13 mouse cellular contexts compared by ENCODE assay signal in genomic region chr1:178952910-178953309, GRCm38 (mm10).
DNase-seq lines count a peak whose midpoint lies in the region; ATAC-seq and TF ChIP-seq lines count a peak whose summit lies in the region.
"Had no signal": no experiment of that assay in that cellular context is flagged by ENCODE, and none has a peak within 500 bp of the region (broad histone marks: within the 10 kb centered on the region; RNA-seq: fewer than 3 reads in every experiment).

No protein-coding gene starts in this region.

- H3K9ac ChIP-seq in limb, embryonic 14.5 days (ENCODE audit: low read depth, low read length, severe bottlenecking) = no peak overlapping the region; the same call in 1 of the 2 replicates
- H3K9ac ChIP-seq in neural tube, embryonic 15.5 days (replicated peaks) = no peak overlapping the region
- no peak overlapping the region for H3K9ac ChIP-seq in liver, postnatal 0 days (replicated peaks)
- H3K9ac ChIP-seq: forebrain, embryonic 12.5 days; stomach, embryonic 15.5 days had no signal

- no peak for TF ChIP-seq EP300 in liver, postnatal 0 days (IDR thresholded peaks at IDR 0.05; ENCODE audit: low read depth)

- no peak overlapping the region; the same call in 1 of the 2 replicates for H3K4me2 ChIP-seq in limb, embryonic 14.5 days (replicated peaks; ENCODE audit: low read depth, low read length, severe bottlenecking)
- H3K4me2 ChIP-seq in neural tube, embryonic 15.5 days = peak overlapping the region; percentile 3; the same call in 1 of the 2 replicates
- H3K4me2 ChIP-seq in liver, postnatal 0 days (ENCODE audit: low read depth, low read length) = no peak overlapping the region
- H3K4me2 ChIP-seq: forebrain, embryonic 12.5 days; stomach, embryonic 15.5 days had no signal

- H3K4me3 ChIP-seq in kidney, adult 2 months (ENCODE audit: insufficient read depth, low read depth, low read length) = no peak overlapping the region
- no peak overlapping the region for H3K4me3 ChIP-seq in embryonic fibroblast, embryonic 13.5 days (ENCODE audit: insufficient read depth, low read length)
- H3K4me3 ChIP-seq in limb, embryonic 14.5 days (replicated peaks; ENCODE audit: low read length) = no peak overlapping the region
- H3K4me3 ChIP-seq in neural tube, embryonic 15.5 days (replicated peaks) = no peak overlapping the region
- no peak overlapping the region for H3K4me3 ChIP-seq in liver, postnatal 0 days (ENCODE audit: low read depth, low read length)
- H3K4me3 ChIP-seq: forebrain, embryonic 12.5 days; stomach, embryonic 15.5 days had no signal

- H3K36me3 ChIP-seq in kidney, adult 2 months (ENCODE audit: control insufficient read depth, insufficient read depth, low read length) = no peaks in the 10 kb centered on the region
- no peaks in the 10 kb centered on the region for H3K36me3 ChIP-seq in limb, embryonic 14.5 days (ENCODE audit: control insufficient read depth, insufficient read depth, low read length)
- no peaks in the 10 kb centered on the region for H3K36me3 ChIP-seq in neural tube, embryonic 15.5 days
- H3K36me3 ChIP-seq in liver, postnatal 0 days (replicated peaks; ENCODE audit: insufficient read depth, low read length) = no peaks in the 10 kb centered on the region
- H3K36me3 ChIP-seq: forebrain, embryonic 12.5 days; stomach, embryonic 15.5 days had no signal

- peak; percentile 13 for DNase-seq in kidney, postnatal 10 days
- no peak for DNase-seq in kidney, adult 2 months
- peak; percentile 51 for DNase-seq in limb, embryonic 14.5 days (ENCODE audit: low spot score)
- DNase-seq in left cerebral cortex, adult 8-10 months (ENCODE audit: low spot score in 2 of 2) = no peak
- DNase-seq in liver, postnatal 0 days = no peak
- DNase-seq: adrenal gland, postnatal 36 days; cerebellum, adult 2 months; heart, postnatal 4 days; right cerebral cortex, adult 18-20 months had no signal

- no peak for TF ChIP-seq CTCF in kidney, adult 2 months (conservative IDR thresholded peaks at IDR 0.05; ENCODE audit: insufficient read depth, insufficient read length, low read depth, low read length)
- no peak for TF ChIP-seq CTCF in embryonic fibroblast, embryonic 13.5 days (IDR thresholded peaks at IDR 0.05; ENCODE audit: borderline replicate concordance, insufficient read depth, low read length)
- TF ChIP-seq CTCF in liver, postnatal 0 days (IDR thresholded peaks at IDR 0.05; ENCODE audit: low read depth) = no peak

- no peak for TF ChIP-seq POLR2A in kidney, adult 2 months (IDR thresholded peaks at IDR 0.05; ENCODE audit: low read depth, low read length)
- no peak for TF ChIP-seq POLR2A in embryonic fibroblast, embryonic 13.5 days (IDR thresholded peaks at IDR 0.05; ENCODE audit: low read depth, low read length)
- TF ChIP-seq POLR2A in limb, embryonic 14.5 days (IDR thresholded peaks at IDR 0.05; ENCODE audit: borderline replicate concordance, extremely low read depth, insufficient read depth, insufficient read length) = no peak

- no peak overlapping the region for H3K27ac ChIP-seq in kidney, adult 2 months (ENCODE audit: insufficient read depth, low read depth, low read length)
- H3K27ac ChIP-seq in embryonic fibroblast, embryonic 13.5 days (ENCODE audit: insufficient read depth, low read length) = peak overlapping the region; percentile 4; the same call in 1 of the 2 replicates
- H3K27ac ChIP-seq in limb, embryonic 14.5 days (replicated peaks; ENCODE audit: low read depth, low read length) = no peak overlapping the region; the same call in 1 of the 2 replicates
- 0 out of 2 replicates have a peak overlapping the region, but pooled peaks have one; percentile 18 for H3K27ac ChIP-seq in neural tube, embryonic 15.5 days (replicated peaks)
- no peak overlapping the region for H3K27ac ChIP-seq in liver, postnatal 0 days (ENCODE audit: low read depth)
- H3K27ac ChIP-seq: forebrain, embryonic 12.5 days; stomach, embryonic 15.5 days had no signal

- ATAC-seq in limb, embryonic 14.5 days (ENCODE audit: low FRiP score, low read depth) = peak; percentile 55
- ATAC-seq in neural tube, embryonic 15.5 days (ENCODE audit: low FRiP score) = peak; percentile 47; the same call in 1 of the 2 replicates
- ATAC-seq in liver, postnatal 0 days = no peak

- no peaks in the 10 kb centered on the region for H3K4me1 ChIP-seq in kidney, adult 2 months (ENCODE audit: control insufficient read depth, insufficient read depth, low read length)
- H3K4me1 ChIP-seq in embryonic fibroblast, embryonic 13.5 days (ENCODE audit: control insufficient read depth, insufficient read depth, low read length) = no peaks in the 10 kb centered on the region
- peaks cover 12% of the 10 kb centered on the region for H3K4me1 ChIP-seq in limb, embryonic 14.5 days (ENCODE audit: control insufficient read depth, insufficient read depth, low read length)
- peaks cover 13% of the 10 kb centered on the region for H3K4me1 ChIP-seq in neural tube, embryonic 15.5 days
- no peaks in the 10 kb centered on the region for H3K4me1 ChIP-seq in liver, postnatal 0 days (ENCODE audit: insufficient read depth)
- H3K4me1 ChIP-seq: forebrain, embryonic 12.5 days; stomach, embryonic 15.5 days had no signal

- WGBS in kidney, adult 2 months = 48% methylated on average over 12 of the region's 12 CpGs
- 19% methylated on average over 12 of the region's 12 CpGs for WGBS in limb, embryonic 14.5 days
- WGBS in neural tube, embryonic 15.5 days = 11% methylated on average over 12 of the region's 12 CpGs
- WGBS in liver, postnatal 0 days (ENCODE audit: insufficient replicate concordance) = 62% methylated on average over 12 of the region's 12 CpGs

- no peaks in the 10 kb centered on the region for H3K27me3 ChIP-seq in kidney, adult 2 months (replicated peaks; ENCODE audit: control insufficient read depth, insufficient read depth, low read length)
- no peaks in the 10 kb centered on the region for H3K27me3 ChIP-seq in limb, embryonic 14.5 days (ENCODE audit: control insufficient read depth, insufficient read depth, low read length)
- no peaks in the 10 kb centered on the region for H3K27me3 ChIP-seq in neural tube, embryonic 15.5 days (replicated peaks)
- no peaks in the 10 kb centered on the region for H3K27me3 ChIP-seq in liver, postnatal 0 days (ENCODE audit: insufficient read depth, low read length)
- H3K27me3 ChIP-seq: stomach, embryonic 15.5 days had no signal

- peaks cover 5% of the 10 kb centered on the region for H3K9me3 ChIP-seq in limb, embryonic 14.5 days (ENCODE audit: control insufficient read depth, low read length)
- H3K9me3 ChIP-seq in neural tube, embryonic 15.5 days (replicated peaks) = no peaks in the 10 kb centered on the region
- peaks cover 4% of the 10 kb centered on the region; the same call in 1 of the 2 replicates for H3K9me3 ChIP-seq in liver, postnatal 0 days (ENCODE audit: low read length)

Comparison
In these comparisons a context has a peak if more than half of its experiments do, and no peak if none do; other contexts are left out.
1. DNase-seq: peak in kidney, postnatal 10 days (single experiment) and limb, embryonic 14.5 days (single experiment); none in kidney, adult 2 months (single experiment), left cerebral cortex, adult 8-10 months (0 of 2) and liver, postnatal 0 days (single experiment).
2. H3K27ac ChIP-seq: peak in embryonic fibroblast, embryonic 13.5 days (single experiment) and neural tube, embryonic 15.5 days (single experiment); none in kidney, adult 2 months (single experiment), limb, embryonic 14.5 days (single experiment) and liver, postnatal 0 days (single experiment).